ENCODE assay signal across 8 mouse cellular contexts in genomic region chr8:120538397-120539240, GRCm38 (mm10). TPM values are rescaled to one million over a fixed set of nuclear protein-coding genes. Genes with fewer than 3 reads are reported as not detected.
DNase-seq lines count a peak whose midpoint lies in the region; ATAC-seq lines count a peak whose summit lies in the region.

No protein-coding gene starts in this region.

- peak overlapping the region; percentile 77 for H3K27ac ChIP-seq in limb, embryonic 15.5 days
- H3K27ac ChIP-seq in midbrain, embryonic 16.5 days (ENCODE audit: low read length) = peak overlapping the region; percentile 98

- peak overlapping the region; percentile 93 for H3K4me2 ChIP-seq in limb, embryonic 15.5 days
- H3K4me2 ChIP-seq in midbrain, embryonic 16.5 days (ENCODE audit: low read length) = peak overlapping the region; percentile 98

- no peaks in the 10 kb centered on the region for H3K9me3 ChIP-seq in limb, embryonic 15.5 days
- no peaks in the 10 kb centered on the region for H3K9me3 ChIP-seq in midbrain, embryonic 16.5 days (replicated peaks; ENCODE audit: control insufficient read depth, low read length, poor library complexity, severe bottlenecking)

- H3K9ac ChIP-seq in limb, embryonic 15.5 days = peak overlapping the region; percentile 31; the same call in 1 of the 2 replicates
- peak overlapping the region; percentile 85 for H3K9ac ChIP-seq in midbrain, embryonic 16.5 days (ENCODE audit: low read depth, low read length)

- no peak for ATAC-seq in cerebellum, adult (ENCODE audit: insufficient number of reproducible peaks, low FRiP score, low TSS enrichment)
- peak; percentile 81 for ATAC-seq in inflammation-experienced regulatory T-cells, adult 6 months
- 0 out of 2 replicates have a peak, but pooled peaks have one; percentile 35 for ATAC-seq in limb, embryonic 15.5 days (ENCODE audit: insufficient number of reproducible peaks, low FRiP score, low TSS enrichment, low read depth)
- peak; percentile 49 for ATAC-seq in midbrain, embryonic 16.5 days

- H3K4me3 ChIP-seq in limb, embryonic 15.5 days = peak overlapping the region; percentile 60
- H3K4me3 ChIP-seq in midbrain, embryonic 16.5 days (ENCODE audit: low read depth, low read length) = peak overlapping the region; percentile 70

- peaks cover 87% of the 10 kb centered on the region for H3K4me1 ChIP-seq in limb, embryonic 15.5 days
- H3K4me1 ChIP-seq in midbrain, embryonic 16.5 days (ENCODE audit: control insufficient read depth, insufficient read depth, low read length) = peaks cover 80% of the 10 kb centered on the region

- WGBS in limb, embryonic 15.5 days = 7% methylated on average over 37 of the region's 37 CpGs
- 2% methylated on average over 37 of the region's 37 CpGs for WGBS in midbrain, embryonic 16.5 days

- peak; percentile 73 for DNase-seq in cerebellum, adult 11 months
- peak; percentile 65 to 67 for DNase-seq in cerebellum, postnatal 36 days
- DNase-seq in gastrocnemius, postnatal 14 days = peak; percentile 80
- DNase-seq in spleen, postnatal 14 days (ENCODE audit: low spot score in 2 of 2) = peak; percentile 73 to 77

- intact Hi-C loops in gastrocnemius, postnatal 14 days (cut with DNase I; ENCODE audit: low total_unique reads) = loop anchor here (5.0 kb wide), 1 partner anchor 131 kb away; no protein-coding TSS in a partner anchor

- H3K36me3 ChIP-seq in limb, embryonic 15.5 days = no peaks in the 10 kb centered on the region
- no peaks in the 10 kb centered on the region for H3K36me3 ChIP-seq in midbrain, embryonic 16.5 days (ENCODE audit: control insufficient read depth, insufficient read depth, low read length)

- H3K27me3 ChIP-seq in limb, embryonic 15.5 days = peaks cover 7% of the 10 kb centered on the region
- H3K27me3 ChIP-seq in midbrain, embryonic 16.5 days (ENCODE audit: control insufficient read depth, insufficient read depth, low read depth, low read length) = no peaks in the 10 kb centered on the region

RNA-seq across cellular contexts. Expression of gene Gins2, which starts 50.5 kb away (rescaled TPM):
- total RNA-seq in gastrocnemius, postnatal 14 days (2021) = 1 to 10 TPM; 2.9 to 3.6 TPM
- polyA plus RNA-seq in inflammation-experienced regulatory T-cells, adult 6 months (2017; shearing (Covaris generic)) = 10 to 100 TPM in 2 of 3 experiments, 1 to 10 TPM in 1; 9.6 to 54.3 (median 13.6) TPM
- polyA plus RNA-seq in limb, embryonic 15.5 days (2015; fragmentation: Nextera tagmentation; extraction: Ambion mirVana) = 81.4 and 85.2 TPM in 2 replicates
- 10.7 and 13.3 TPM in 2 replicates for polyA plus RNA-seq in midbrain, embryonic 16.5 days (2015; fragmentation: Nextera tagmentation; extraction: Ambion mirVana)
